Mouse (Mus musculus): ENCODE measurements at regions not wholly inside any gene's neighbourhood (a gene's known extent, or its start where the extent isn't known, plus 50 kb on each side); places are given as distances from the start of the nearest gene placed in this dataset.
A peak's percentile ranks its signal among the peaks of the same experiment; 100 is the strongest.

DNA sequence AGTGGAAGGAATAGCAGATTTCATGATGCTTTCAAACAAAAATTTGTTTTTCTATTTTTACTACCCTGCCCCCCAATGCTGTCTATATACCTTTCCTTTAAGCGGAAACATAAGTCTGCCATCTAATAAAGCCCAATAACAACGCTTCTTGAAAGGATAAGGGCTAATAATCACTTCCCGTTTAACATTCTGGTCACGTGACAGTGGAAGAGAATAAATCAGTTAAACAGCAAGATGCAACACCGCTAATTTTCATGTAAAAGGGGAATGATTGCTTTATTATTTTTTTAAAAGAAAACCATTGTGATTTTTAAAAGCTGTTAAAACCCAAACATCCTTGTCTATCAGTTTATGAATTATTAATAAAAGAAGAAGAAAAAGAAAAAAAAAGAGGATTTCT is 178.9 kb upstream of the Tle4 start:
- peak; percentile 43 for DNase-seq

DNA sequence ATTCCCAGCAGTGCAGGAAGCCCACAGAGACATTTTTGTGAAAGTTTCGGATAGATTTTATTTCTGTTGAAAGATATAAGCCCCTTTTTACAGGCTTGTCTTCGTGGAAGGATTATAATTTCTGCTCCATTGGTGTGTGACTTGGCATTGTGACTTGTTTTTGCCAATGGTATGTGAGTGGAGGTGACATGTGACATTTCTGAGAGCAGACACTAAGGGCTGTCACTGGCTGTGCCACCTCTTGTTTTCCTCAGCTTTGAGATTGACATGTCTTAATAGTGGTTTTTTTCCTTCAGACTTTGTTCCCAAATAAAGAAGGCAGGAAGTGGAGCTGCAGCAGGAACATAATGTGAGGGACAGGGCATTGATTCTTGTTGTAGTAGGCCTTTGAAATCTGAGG is 174.9 kb upstream of the Tle4 start:
- Histone ChIP-seq H3K9me3 (ENCODE audit: low read length) (0 out of 2 replicates have a peak, but pooled peaks cover 3% of the 10 kb centered on the region), H3K4me3 (ENCODE audit: low read depth, low read length) (no peak overlapping the region), H3K36me3 (ENCODE audit: insufficient read depth) (no peaks in the 10 kb centered on the region), H3K4me1 (ENCODE audit: insufficient read depth) (peaks cover 7% of the 10 kb centered on the region; the same call in 1 of the 2 replicates), H3K4me2 (ENCODE audit: low read depth) (no peak overlapping the region), H3K27me3 (ENCODE audit: insufficient read depth, low read length) (no peaks in the 10 kb centered on the region), H3K9ac (no peak overlapping the region), H3K27ac (ENCODE audit: low read depth, low read length) (no peak overlapping the region)
- ATAC-seq (no peak), DNase-seq (no peak)
- no peak for TF ChIP-seq CTCF (IDR thresholded peaks at IDR 0.05; ENCODE audit: low read depth)
- WGBS: 55% methylated on average over 2 of the region's 2 CpGs

More for the DNA sequence above, 178.9 kb upstream of the Tle4 start:
- peak; percentile 28; the same call in 1 of the 2 replicates for ATAC-seq
- WGBS: 9% methylated on average over 5 of the region's 5 CpGs
- H3K27ac ChIP-seq (ENCODE audit: low read depth, low read length): no peak overlapping the region
- H3K9me3 ChIP-seq (ENCODE audit: low read length): 0 out of 2 replicates have a peak, but pooled peaks cover 3% of the 10 kb centered on the region
- peaks cover 9% of the 10 kb centered on the region; the same call in 1 of the 2 replicates for H3K4me1 ChIP-seq (ENCODE audit: insufficient read depth)
- no peak overlapping the region for H3K4me3 ChIP-seq (ENCODE audit: low read depth, low read length)
- H3K36me3 ChIP-seq (ENCODE audit: insufficient read depth): no peaks in the 10 kb centered on the region
- H3K9ac ChIP-seq: no peak overlapping the region
- H3K4me2 ChIP-seq (ENCODE audit: low read depth): peak overlapping the region; percentile 35
- TF ChIP-seq CTCF (IDR thresholded peaks at IDR 0.05; ENCODE audit: low read depth): no peak
- H3K27me3 ChIP-seq (ENCODE audit: insufficient read depth, low read length): peaks cover 7% of the 10 kb centered on the region; the same call in 1 of the 2 replicates

GRCm38 (mm10) chr19:14752646-14753045 is 154.8 kb upstream of the Tle4 start:
- Histone ChIP-seq H3K36me3 (ENCODE audit: insufficient read depth) (no peaks in the 10 kb centered on the region), H3K4me2 (ENCODE audit: low read depth) (no peak overlapping the region), H3K4me1 (ENCODE audit: insufficient read depth) (no peaks in the 10 kb centered on the region), H3K27ac (ENCODE audit: low read depth, low read length) (no peak overlapping the region), H3K4me3 (ENCODE audit: low read depth, low read length) (no peak overlapping the region), H3K27me3 (ENCODE audit: insufficient read depth, low read length) (no peaks in the 10 kb centered on the region), H3K9me3 (ENCODE audit: low read length) (no peaks in the 10 kb centered on the region), H3K9ac (no peak overlapping the region)
- ATAC-seq (no peak), DNase-seq (no peak)
- no peak for TF ChIP-seq CTCF (IDR thresholded peaks at IDR 0.05; ENCODE audit: low read depth)

DNA sequence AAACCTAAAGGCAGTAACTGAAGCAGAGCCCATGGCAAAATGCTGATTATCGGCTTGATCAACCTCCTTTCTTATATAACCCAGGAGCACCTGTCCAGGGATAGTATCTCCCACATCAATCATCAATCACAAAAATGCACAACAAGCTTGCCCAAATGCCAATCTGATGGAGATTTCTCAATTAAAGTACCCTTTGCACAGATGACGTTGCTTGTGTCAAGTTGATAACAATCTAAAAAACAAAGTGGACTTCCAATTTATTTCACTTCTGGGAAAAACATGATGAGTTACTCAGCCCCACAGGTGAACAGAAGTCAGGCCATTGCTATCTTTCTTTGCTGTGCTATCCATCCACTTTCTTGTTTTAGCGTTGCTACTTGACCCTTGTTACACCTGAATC is 144.5 kb upstream of the Tle4 start:
- Histone ChIP-seq H3K27ac (ENCODE audit: low read depth, low read length) (no peak overlapping the region), H3K9me3 (ENCODE audit: low read length) (no peaks in the 10 kb centered on the region), H3K4me2 (ENCODE audit: low read depth) (no peak overlapping the region), H3K4me3 (ENCODE audit: low read depth, low read length) (no peak overlapping the region), H3K36me3 (ENCODE audit: insufficient read depth) (no peaks in the 10 kb centered on the region), H3K4me1 (ENCODE audit: insufficient read depth) (no peaks in the 10 kb centered on the region), H3K9ac (no peak overlapping the region), H3K27me3 (ENCODE audit: insufficient read depth, low read length) (no peaks in the 10 kb centered on the region)
- no peak for TF ChIP-seq CTCF (IDR thresholded peaks at IDR 0.05; ENCODE audit: low read depth)
- DNase-seq: no peak
- ATAC-seq: no peak
- WGBS: 96% methylated on average over 3 of the region's 3 CpGs

DNA sequence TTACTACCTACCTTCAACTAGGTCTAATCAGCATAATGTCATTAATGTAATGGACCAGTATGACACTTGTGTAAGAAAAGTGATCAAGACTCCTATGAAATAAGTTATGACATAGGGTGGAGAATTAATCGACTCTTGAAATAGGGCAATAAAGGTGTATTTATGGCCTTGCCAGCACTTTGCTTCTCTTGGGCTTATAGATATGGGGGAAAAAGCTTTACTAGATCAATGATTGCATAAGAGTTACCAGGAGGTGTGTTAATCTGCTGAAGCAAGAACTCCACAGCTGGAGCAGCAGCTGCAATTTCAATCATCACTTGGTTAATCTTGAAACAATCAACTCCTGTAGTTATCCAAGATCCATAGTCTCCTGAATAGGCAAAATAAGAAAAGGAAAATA is 143.1 kb upstream of the Tle4 start:
- H3K36me3 ChIP-seq (ENCODE audit: insufficient read depth): no peaks in the 10 kb centered on the region
- ATAC-seq (no peak), DNase-seq (no peak)
- H3K27me3 ChIP-seq (ENCODE audit: insufficient read depth, low read length): no peaks in the 10 kb centered on the region
- WGBS: 98% methylated on average over 1 of the region's 1 CpGs
- H3K4me2 ChIP-seq (ENCODE audit: low read depth): no peak overlapping the region
- TF ChIP-seq CTCF (IDR thresholded peaks at IDR 0.05; ENCODE audit: low read depth): no peak
- H3K9ac ChIP-seq: no peak overlapping the region
- H3K4me3 ChIP-seq (ENCODE audit: low read depth, low read length): no peak overlapping the region
- H3K27ac ChIP-seq (ENCODE audit: low read depth, low read length): no peak overlapping the region
- H3K9me3 ChIP-seq (ENCODE audit: low read length): no peaks in the 10 kb centered on the region
- H3K4me1 ChIP-seq (ENCODE audit: insufficient read depth): no peaks in the 10 kb centered on the region

GRCm38 (mm10) chr19:14740139-14740538 is 142.3 kb upstream of the Tle4 start:
- H3K4me3 ChIP-seq (ENCODE audit: low read depth, low read length): no peak overlapping the region
- H3K36me3 ChIP-seq (ENCODE audit: insufficient read depth): no peaks in the 10 kb centered on the region
- no peaks in the 10 kb centered on the region for H3K9me3 ChIP-seq (ENCODE audit: low read length)
- no peak overlapping the region for H3K4me2 ChIP-seq (ENCODE audit: low read depth)
- DNase-seq (no peak), ATAC-seq (no peak)
- H3K27me3 ChIP-seq (ENCODE audit: insufficient read depth, low read length): no peaks in the 10 kb centered on the region
- H3K27ac ChIP-seq (ENCODE audit: low read depth, low read length): no peak overlapping the region
- no peak overlapping the region for H3K9ac ChIP-seq
- no peak for TF ChIP-seq CTCF (IDR thresholded peaks at IDR 0.05; ENCODE audit: low read depth)
- H3K4me1 ChIP-seq (ENCODE audit: insufficient read depth): no peaks in the 10 kb centered on the region
- 100% methylated on average over 1 of the region's 1 CpGs for WGBS

DNA sequence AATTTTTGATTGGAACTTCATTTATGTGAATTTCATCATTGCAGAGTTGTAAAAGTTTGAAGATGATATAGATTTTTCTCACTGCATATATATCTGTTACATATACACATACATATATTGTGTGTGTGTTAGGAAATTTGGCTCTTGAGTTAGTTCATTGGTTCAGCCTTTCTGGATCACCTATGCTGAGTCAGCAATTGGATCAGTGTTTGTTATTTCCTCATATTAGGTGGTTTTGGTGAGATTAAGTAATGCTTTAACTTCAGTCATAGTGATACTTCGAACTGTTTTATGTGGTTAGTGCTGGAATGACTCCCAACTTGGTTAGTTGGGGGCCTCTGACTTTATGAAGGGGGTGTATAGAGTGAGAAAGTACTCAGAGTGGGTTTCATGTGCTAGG is 138.7 kb upstream of the Tle4 start:
- ATAC-seq: no peak
- Histone ChIP-seq H3K4me3 (ENCODE audit: low read depth, low read length) (no peak overlapping the region), H3K27ac (ENCODE audit: low read depth, low read length) (no peak overlapping the region), H3K4me1 (ENCODE audit: insufficient read depth) (no peaks in the 10 kb centered on the region), H3K9me3 (ENCODE audit: low read length) (no peaks in the 10 kb centered on the region), H3K9ac (no peak overlapping the region), H3K36me3 (ENCODE audit: insufficient read depth) (no peaks in the 10 kb centered on the region), H3K27me3 (ENCODE audit: insufficient read depth, low read length) (no peaks in the 10 kb centered on the region), H3K4me2 (ENCODE audit: low read depth) (no peak overlapping the region)
- DNase-seq: no peak
- WGBS: 81% methylated on average over 1 of the region's 1 CpGs
- no peak for TF ChIP-seq CTCF (IDR thresholded peaks at IDR 0.05; ENCODE audit: low read depth)

DNA sequence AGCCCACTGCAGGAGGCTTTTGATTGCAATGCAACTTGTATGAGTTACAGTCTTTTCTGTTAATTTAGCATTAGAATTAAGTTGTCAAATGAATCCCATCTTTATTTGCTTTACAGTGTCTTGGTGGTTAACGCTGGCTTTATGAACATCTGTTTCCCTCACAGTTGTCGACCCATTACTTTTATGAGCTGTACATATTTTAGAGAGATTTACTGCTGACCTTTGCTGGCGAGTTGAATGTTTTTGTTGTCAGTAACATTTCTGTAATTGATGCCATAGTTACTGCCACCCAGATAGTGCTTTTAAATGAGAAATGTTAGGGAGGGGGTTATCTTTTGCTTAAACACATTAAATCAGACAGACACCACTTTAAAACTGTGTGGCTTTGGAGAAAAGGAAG is 127.5 kb upstream of the Tle4 start:
- Histone ChIP-seq H3K9me3 (ENCODE audit: low read length) (no peaks in the 10 kb centered on the region), H3K27ac (ENCODE audit: low read depth, low read length) (no peak overlapping the region), H3K27me3 (ENCODE audit: insufficient read depth, low read length) (0 out of 2 replicates have a peak, but pooled peaks cover 3% of the 10 kb centered on the region), H3K36me3 (ENCODE audit: insufficient read depth) (no peaks in the 10 kb centered on the region), H3K9ac (no peak overlapping the region), H3K4me2 (ENCODE audit: low read depth) (no peak overlapping the region), H3K4me3 (ENCODE audit: low read depth, low read length) (no peak overlapping the region), H3K4me1 (ENCODE audit: insufficient read depth) (no peaks in the 10 kb centered on the region)
- no peak for TF ChIP-seq CTCF (IDR thresholded peaks at IDR 0.05; ENCODE audit: low read depth)
- DNase-seq: no peak
- no peak for ATAC-seq
- WGBS: 67% methylated on average over 3 of the region's 3 CpGs
